Mouse (Mus musculus) small intestine, adult 2 months (tissue): ENCODE results near the gene Smad1.

Source experiments
- CTCF ChIP-seq: fragments of 200-500 bp; IDR thresholded peaks from 2 replicates; pipeline ENCODE4 v1.5.1; 2012; ENCODE audit warnings: low read depth, mild to moderate bottlenecking, control low read depth, inconsistent platforms, low read length, moderate library complexity, mixed read lengths; ENCODE audit not compliant: insufficient replicate concordance, insufficient read length; ENCODE audit errors: extremely low read depth
- POLR2A ChIP-seq: fragments of 200-500 bp; IDR thresholded peaks from 2 replicates; pipeline ENCODE4 v1.6.1; 2012; ENCODE audit warnings: low read depth, mild to moderate bottlenecking, control low read depth, inconsistent platforms, low read length, moderate library complexity

DNA sequence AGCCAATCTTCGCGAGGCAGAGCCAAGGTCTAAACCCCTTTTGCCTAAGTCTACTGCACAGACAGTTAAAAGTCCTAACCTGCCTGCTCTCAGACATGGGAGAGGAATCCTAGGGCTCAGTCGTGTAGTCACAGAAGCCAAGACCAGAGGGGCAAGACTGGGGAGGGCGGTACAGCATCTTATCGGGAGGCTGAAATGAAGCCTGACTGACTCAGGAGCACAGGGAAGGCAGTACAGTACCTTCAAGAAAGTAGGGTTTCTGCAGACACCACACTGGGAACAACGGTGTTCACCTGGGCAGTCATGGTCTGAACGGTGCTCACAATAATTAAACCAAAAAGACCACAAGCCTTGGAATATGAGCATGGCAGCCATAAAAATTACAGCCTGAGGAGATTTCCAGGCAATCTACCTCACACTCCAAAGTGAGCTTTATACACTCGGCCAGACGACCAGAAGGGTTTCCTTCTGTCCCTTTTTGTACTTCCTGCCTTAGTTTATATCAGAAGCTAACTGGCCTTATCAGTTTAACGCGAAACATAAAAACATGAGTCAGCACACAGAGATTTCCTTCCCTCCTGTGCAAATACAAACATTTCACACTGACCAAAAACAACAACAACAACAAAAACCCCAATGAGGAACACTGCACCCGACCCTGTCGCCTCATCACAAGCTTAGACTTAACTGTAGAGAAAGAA lies 24.1 kb downstream of the Smad1 start:
- no peak for TF ChIP-seq CTCF
- no peak for TF ChIP-seq POLR2A
